Mouse (Mus musculus) kidney, embryonic 14.5 days (tissue): ENCODE measurements at regions not wholly inside any gene's neighbourhood (a gene's known extent, or its start where the extent isn't known, plus 50 kb on each side); places are given as distances from the start of the nearest gene placed in this dataset.

Experiments
- ATAC-seq: fragments of 200-750 bp; cut with Nextera tagmentation; 2 replicates; pipeline ENCODE4 v1.8.0; 2017; ENCODE audit warnings: moderate number of reproducible peaks, mild to moderate bottlenecking, moderate TSS enrichment, moderate library complexity; ENCODE audit not compliant: low FRiP score, low TSS enrichment
- H3K27ac ChIP-seq: fragments of 300-500 bp; sonication (generic); 2 replicates; pipeline ENCODE4 v1.5.1; 2014; ENCODE audit warnings: low read depth, mild to moderate bottlenecking, low read length, moderate library complexity, mixed read lengths
- H3K27me3 ChIP-seq: fragments of 300-500 bp; sonication (generic); 2 replicates; pipeline ENCODE4 v1.6.1; 2014; ENCODE audit warnings: mild to moderate bottlenecking, low read length; ENCODE audit not compliant: control insufficient read depth, insufficient read depth
- H3K36me3 ChIP-seq: fragments of 300-500 bp; sonication (generic); 2 replicates; pipeline ENCODE4 v1.6.1; 2014; ENCODE audit warnings: low read length, mixed read lengths; ENCODE audit not compliant: control insufficient read depth, insufficient read depth
- H3K4me1 ChIP-seq: fragments of 300-500 bp; sonication (generic); 2 replicates; pipeline ENCODE4 v1.6.1; 2014; ENCODE audit warnings: low read length, mixed read lengths; ENCODE audit not compliant: control insufficient read depth, insufficient read depth
- H3K4me2 ChIP-seq: fragments of 300-500 bp; sonication (generic); replicated peaks from 2 replicates; pipeline ENCODE4 v1.6.1; 2014; ENCODE audit warnings: low read depth, mild to moderate bottlenecking, low read length
- H3K4me3 ChIP-seq: fragments of 300-500 bp; sonication (generic); 2 replicates; pipeline ENCODE4 v1.5.1; 2014; ENCODE audit warnings: mild to moderate bottlenecking, low read length
- H3K9ac ChIP-seq: fragments of 300-500 bp; sonication (generic); 2 replicates; pipeline ENCODE4 v1.6.1; 2014; ENCODE audit warnings: low read depth, mild to moderate bottlenecking, low read length, moderate library complexity
- H3K9me3 ChIP-seq: fragments of 300-500 bp; sonication (generic); 2 replicates; pipeline ENCODE4 v1.6.1; 2016; ENCODE audit warnings: low read length; ENCODE audit not compliant: control insufficient read depth
- WGBS: fragments of 180-500 bp; shearing (Covaris S2); extraction: QIAGEN DNeasy Blood & Tissue Kit; methylation state at CpG from one replicate; pipeline ENCODE4 v1.1.7; 2014; 5-methylcytosine and 5-hydroxymethylcytosine counted together

DNA sequence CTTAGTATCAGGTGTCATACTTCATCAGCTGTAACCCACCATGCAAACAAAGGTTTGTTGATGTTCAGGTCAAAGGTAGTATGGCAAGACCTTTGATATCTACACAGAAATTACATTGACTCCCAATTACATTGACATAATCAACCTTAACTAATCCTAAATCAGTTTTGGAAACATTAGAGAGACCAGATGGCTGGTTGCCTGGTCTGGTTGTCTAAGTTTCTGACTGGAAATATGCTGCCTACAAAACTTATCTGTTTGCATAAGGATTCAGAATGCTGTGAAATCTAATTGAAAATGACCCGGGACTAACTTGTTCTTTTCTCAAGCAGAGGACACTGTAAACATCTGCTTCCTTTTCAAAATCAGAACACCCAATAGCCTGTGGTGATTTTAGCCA is 111.9 kb upstream of the Gm6657 start:
- Histone ChIP-seq H3K4me2 (no peak overlapping the region), H3K27ac (no peak overlapping the region), H3K9me3 (no peaks in the 10 kb centered on the region), H3K9ac (no peak overlapping the region), H3K4me3 (no peak overlapping the region), H3K36me3 (no peaks in the 10 kb centered on the region), H3K27me3 (no peaks in the 10 kb centered on the region), H3K4me1 (no peaks in the 10 kb centered on the region)
- ATAC-seq = no peak
- 91% methylated on average over 1 of the region's 1 CpGs for WGBS

DNA sequence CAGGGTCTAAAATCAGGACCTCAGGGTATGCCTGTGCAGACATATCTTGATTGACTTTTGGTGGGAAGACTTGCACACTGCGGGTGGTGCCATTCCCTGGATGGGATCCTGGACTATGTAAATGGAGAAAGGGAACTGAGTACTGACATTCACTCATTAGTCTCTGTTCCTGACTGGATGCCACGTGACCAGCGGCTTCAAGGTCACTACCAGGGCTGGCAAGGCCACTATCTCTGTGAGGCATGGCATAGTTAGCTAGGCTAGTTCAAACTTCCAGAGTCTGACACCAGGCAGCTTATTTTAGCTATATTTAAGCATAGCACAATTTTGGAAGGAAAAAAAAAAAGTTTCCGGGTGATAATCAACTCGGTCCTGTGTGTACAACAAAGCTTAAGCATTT is 108.0 kb upstream of the Gm6657 start:
- no peak overlapping the region for H3K9ac ChIP-seq
- no peaks in the 10 kb centered on the region for H3K27me3 ChIP-seq
- no peaks in the 10 kb centered on the region for H3K9me3 ChIP-seq
- WGBS = 89% methylated on average over 5 of the region's 5 CpGs
- no peak overlapping the region for H3K27ac ChIP-seq
- ATAC-seq = no peak
- H3K4me1 ChIP-seq = no peaks in the 10 kb centered on the region
- H3K4me3 ChIP-seq = no peak overlapping the region
- no peak overlapping the region for H3K4me2 ChIP-seq
- no peaks in the 10 kb centered on the region for H3K36me3 ChIP-seq

DNA sequence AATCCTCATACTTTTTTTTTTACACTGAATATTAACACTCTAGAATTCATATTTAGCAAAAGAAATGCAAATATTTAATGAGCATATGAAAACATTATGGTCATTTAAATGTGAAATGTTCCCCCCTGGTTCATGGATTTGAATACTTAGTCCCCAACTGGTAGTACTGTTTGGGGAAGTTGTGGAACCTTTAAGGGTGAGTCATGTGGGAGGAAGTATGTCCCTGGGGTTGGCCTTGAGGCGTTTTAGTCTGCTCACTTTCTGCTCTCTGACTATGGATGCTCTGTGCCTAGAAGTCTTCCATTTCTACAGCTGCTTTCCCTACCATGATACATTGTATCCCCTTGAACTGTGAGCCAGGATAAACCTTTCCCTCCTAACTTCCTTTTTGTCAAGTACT is 106.1 kb upstream of the Gm6657 start:
- Histone ChIP-seq H3K4me1 (no peaks in the 10 kb centered on the region), H3K36me3 (no peaks in the 10 kb centered on the region), H3K27me3 (no peaks in the 10 kb centered on the region), H3K9ac (no peak overlapping the region), H3K4me2 (no peak overlapping the region), H3K27ac (no peak overlapping the region), H3K9me3 (no peaks in the 10 kb centered on the region), H3K4me3 (no peak overlapping the region)
- 60% methylated on average over 1 of the region's 1 CpGs for WGBS
- ATAC-seq = no peak

DNA sequence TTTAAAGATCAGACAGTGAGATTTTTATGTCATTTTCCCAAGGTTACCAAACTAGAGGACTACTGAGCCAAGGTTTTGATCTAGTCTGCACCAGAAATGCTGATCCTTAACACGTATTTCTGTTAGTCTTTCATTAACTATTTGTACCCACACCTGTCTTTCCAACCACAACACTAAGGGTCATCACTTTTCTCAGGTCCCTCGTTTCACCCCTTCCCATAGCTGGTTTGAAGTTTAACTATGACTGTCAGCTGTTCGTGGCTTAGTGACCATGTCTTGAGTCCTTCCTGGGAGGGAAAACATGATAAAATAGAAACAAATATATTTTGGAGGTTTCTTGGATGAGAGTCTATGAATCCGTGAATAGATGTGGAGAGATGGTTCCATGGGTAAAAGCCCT is 99.6 kb upstream of the Gm6657 start:
- H3K4me3 ChIP-seq = no peak overlapping the region
- H3K4me1 ChIP-seq = no peaks in the 10 kb centered on the region
- no peaks in the 10 kb centered on the region for H3K36me3 ChIP-seq
- H3K27me3 ChIP-seq = no peaks in the 10 kb centered on the region
- WGBS = 74% methylated on average over 4 of the region's 4 CpGs
- no peaks in the 10 kb centered on the region for H3K9me3 ChIP-seq
- ATAC-seq = no peak
- no peak overlapping the region for H3K4me2 ChIP-seq
- no peak overlapping the region for H3K27ac ChIP-seq
- no peak overlapping the region for H3K9ac ChIP-seq

DNA sequence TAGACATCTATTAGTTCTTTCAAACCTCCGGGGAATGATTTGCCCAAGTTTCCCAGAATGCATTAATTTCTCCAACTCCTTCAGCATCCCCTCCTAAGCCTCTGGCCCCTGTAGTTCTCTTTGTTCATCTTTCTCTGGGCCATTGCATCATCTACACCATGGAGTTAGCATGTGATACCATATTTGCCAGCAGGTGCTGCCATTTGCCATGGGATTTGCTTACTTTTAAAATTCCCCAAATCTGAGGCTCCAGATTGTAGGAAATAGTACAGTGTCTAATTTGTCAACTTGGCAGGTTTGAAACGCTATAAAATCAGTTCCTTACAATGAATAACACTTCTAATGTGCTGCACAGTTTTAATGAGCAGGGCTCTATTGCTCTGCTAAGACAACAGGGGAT is 98.7 kb upstream of the Gm6657 start:
- no peaks in the 10 kb centered on the region for H3K9me3 ChIP-seq
- no peaks in the 10 kb centered on the region for H3K4me1 ChIP-seq
- no peak for ATAC-seq
- no peaks in the 10 kb centered on the region for H3K27me3 ChIP-seq
- no peak overlapping the region for H3K27ac ChIP-seq
- H3K4me3 ChIP-seq = no peak overlapping the region
- H3K4me2 ChIP-seq = no peak overlapping the region
- no peak overlapping the region for H3K9ac ChIP-seq
- 49% methylated on average over 2 of the region's 2 CpGs for WGBS
- no peaks in the 10 kb centered on the region for H3K36me3 ChIP-seq

DNA sequence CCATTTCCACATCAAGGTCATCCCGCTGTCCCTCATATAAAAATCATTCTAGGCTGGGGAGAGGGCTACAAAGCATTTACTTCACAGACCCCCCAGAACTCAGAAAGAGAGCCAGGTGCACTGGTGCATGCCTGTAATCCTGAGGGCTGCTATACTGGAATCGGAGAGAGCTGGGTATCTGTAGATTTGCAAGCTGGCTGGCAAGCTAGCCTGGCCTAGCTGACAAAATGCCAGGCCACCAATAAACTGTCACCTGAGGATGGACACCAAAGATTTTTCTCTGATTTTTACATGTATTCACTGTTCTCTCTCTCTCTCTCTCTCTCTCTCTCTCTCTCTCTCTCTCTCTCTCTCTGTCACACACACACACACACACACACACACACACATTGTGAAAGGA is 98.1 kb upstream of the Gm6657 start:
- Histone ChIP-seq H3K27ac (no peak overlapping the region), H3K36me3 (no peaks in the 10 kb centered on the region), H3K4me1 (no peaks in the 10 kb centered on the region), H3K27me3 (no peaks in the 10 kb centered on the region), H3K4me3 (no peak overlapping the region), H3K9ac (no peak overlapping the region), H3K4me2 (no peak overlapping the region), H3K9me3 (no peaks in the 10 kb centered on the region)
- no peak for ATAC-seq
- WGBS = 84% methylated on average over 2 of the region's 2 CpGs

DNA sequence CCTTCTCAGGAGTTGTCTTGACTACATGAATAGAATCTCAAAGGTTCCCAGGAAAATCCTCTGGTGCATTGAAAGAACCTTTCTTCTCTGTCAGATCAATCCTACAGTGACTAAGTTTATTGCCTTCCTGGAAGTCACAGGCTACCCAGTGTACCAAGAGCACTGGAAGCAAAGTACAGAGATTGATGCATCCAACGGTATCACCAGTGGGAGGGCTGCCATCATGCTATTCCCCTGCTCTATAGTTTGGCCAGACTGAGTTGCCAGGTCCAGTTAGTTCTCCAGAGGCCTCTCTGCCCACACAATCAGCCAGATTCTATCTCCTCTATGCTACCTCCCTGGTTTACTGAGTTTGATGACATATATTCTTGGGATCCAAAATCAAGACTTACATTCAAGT is 96.9 kb upstream of the Gm6657 start:
- H3K4me2 ChIP-seq = no peak overlapping the region
- H3K9ac ChIP-seq = no peak overlapping the region

DNA sequence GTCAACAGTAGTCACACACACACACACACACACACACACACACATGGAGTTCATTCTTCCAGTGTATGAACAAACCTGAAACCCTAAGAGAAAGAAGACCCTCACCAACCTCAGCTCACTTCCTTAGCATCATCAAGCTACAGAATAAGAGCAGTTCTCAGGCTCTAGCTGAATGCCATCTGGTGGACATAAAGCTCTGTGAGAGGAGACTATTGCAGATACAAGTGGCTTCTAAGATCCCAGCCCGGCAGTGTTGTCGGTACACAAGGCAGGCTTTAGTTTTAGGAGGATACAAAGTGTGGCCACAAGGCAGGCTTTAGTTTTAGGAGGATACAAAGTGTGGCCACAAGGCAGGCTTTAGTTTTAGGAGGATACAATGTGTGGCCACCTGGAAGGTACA is 96.3 kb upstream of the Gm6657 start:
- Histone ChIP-seq H3K4me3 (no peak overlapping the region), H3K36me3 (no peaks in the 10 kb centered on the region), H3K27ac (no peak overlapping the region), H3K9me3 (no peaks in the 10 kb centered on the region), H3K9ac (no peak overlapping the region), H3K27me3 (no peaks in the 10 kb centered on the region), H3K4me1 (no peaks in the 10 kb centered on the region), H3K4me2 (no peak overlapping the region)
- ATAC-seq = no peak
- 63% methylated on average over 2 of the region's 2 CpGs for WGBS

More for the DNA sequence above, 96.9 kb upstream of the Gm6657 start:
- H3K4me3 ChIP-seq = no peak overlapping the region
- H3K27me3 ChIP-seq = no peaks in the 10 kb centered on the region
- WGBS = 68% methylated on average over 1 of the region's 1 CpGs
- no peaks in the 10 kb centered on the region for H3K4me1 ChIP-seq
- no peaks in the 10 kb centered on the region for H3K36me3 ChIP-seq
- no peak for ATAC-seq
- H3K9me3 ChIP-seq = no peaks in the 10 kb centered on the region
- H3K27ac ChIP-seq = no peak overlapping the region

DNA sequence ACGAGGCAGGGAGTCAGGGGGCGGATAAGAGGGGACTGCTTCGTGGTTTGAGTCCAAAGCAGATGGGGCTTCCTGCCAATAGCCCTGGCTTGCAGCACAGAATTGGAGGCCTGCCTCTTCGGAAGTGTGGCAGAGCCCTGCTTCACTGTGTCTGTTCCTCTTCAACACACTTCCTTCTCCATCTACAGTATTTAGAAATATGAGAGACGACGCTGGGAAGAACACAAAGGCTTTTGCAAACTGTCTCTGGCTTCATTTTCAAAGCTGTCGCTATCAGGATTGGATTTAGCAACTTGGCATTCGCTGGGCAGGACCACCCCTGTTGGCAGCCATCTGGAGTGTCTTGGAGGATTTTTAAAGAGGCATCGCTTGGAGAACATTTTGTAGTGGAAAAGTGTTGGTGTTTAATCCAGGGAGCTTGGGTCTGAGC is 95.3 kb upstream of the Gm6657 start:
- Histone ChIP-seq H3K9ac (no peak overlapping the region), H3K27me3 (no peaks in the 10 kb centered on the region), H3K4me1 (no peaks in the 10 kb centered on the region), H3K4me3 (no peak overlapping the region), H3K27ac (no peak overlapping the region), H3K4me2 (no peak overlapping the region), H3K9me3 (no peaks in the 10 kb centered on the region), H3K36me3 (no peaks in the 10 kb centered on the region)
- ATAC-seq = no peak
- WGBS = 75% methylated on average over 9 of the region's 9 CpGs

DNA sequence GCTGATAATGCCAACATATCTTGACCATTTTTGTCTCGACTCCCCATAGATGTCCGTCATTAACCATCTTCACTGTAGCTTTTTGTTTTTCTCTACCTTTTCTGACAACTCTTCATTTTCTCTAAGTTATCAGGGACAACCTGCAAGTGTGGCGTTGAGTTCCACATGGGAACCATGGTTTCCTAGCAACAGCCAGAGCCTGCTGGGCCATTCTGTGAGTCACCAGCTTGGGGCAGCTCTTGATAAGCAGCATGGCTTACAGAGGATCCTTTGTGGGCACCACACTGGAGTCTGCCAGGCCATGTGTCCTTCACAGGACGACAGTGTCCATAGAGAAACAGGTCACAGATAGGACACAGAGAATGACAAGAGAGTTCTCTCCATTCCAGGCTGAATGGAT is 94.3 kb upstream of the Gm6657 start:
- Histone ChIP-seq H3K36me3 (no peaks in the 10 kb centered on the region), H3K27ac (no peak overlapping the region), H3K9me3 (no peaks in the 10 kb centered on the region), H3K4me1 (no peaks in the 10 kb centered on the region), H3K27me3 (no peaks in the 10 kb centered on the region), H3K4me3 (no peak overlapping the region), H3K4me2 (no peak overlapping the region), H3K9ac (no peak overlapping the region)
- WGBS = 79% methylated on average over 4 of the region's 4 CpGs
- no peak for ATAC-seq
